Mouse (Mus musculus) layer of hippocampus, postnatal 14 days (tissue): ENCODE results near the gene Cd180. TPM values are rescaled to one million over a fixed set of nuclear protein-coding genes. Genes with fewer than 3 reads are reported as not detected.

Source experiments
- DNase-seq, 2 experiments: peaks; one replicate each; pipeline ENCODE4 v3.0.0; 2021 to 2022; ENCODE audit warnings: low spot score in 2 of 2, mixed read lengths in 1 of 2
- total RNA-seq, 2 experiments: library from RNA; stranded (reverse); gene quantifications; 2 replicates each; pipeline ENCODE4 v1.2.3; 2021

Gene Cd180
- total RNA-seq, 2 experiments from 2014 or later = 2.9 to 3.7 TPM

DNA sequence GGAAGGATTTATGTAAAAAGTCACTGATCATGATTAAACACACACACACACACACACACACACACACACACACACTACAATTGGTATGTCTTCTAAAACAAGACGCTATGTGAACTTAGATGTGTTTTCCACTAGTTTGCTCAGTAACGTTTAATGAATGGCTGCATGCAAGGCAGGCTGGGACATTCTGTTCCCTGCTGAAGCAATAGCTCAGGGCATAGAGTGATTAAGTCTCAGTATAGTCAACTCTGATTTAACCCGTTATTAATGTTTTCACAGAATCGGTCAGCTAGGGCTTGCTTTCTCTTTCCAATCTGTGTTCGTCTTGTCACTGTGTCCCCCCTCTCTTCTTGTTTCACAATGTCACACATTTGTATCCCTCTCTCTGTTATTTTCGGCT is 82.1 kb downstream of the Cd180 start:
- no peak for DNase-seq

DNA sequence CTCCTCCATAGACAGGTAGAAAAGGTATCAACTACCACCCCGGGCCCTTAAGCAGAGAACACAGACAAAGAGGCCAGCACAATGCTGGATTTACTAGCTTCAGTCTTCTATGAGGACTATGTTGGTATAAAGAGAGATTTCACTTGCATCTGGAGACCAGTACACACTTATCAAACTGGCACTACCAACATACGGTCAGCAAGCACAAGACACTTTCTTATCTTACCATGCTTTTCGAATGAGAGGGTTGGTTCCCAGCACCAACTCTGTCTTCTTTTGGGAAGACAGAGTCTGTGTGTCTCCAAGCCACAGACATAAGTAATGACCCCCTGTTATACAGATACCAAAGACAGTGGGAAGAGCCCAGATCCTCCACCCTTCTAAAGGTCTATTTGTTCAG is 85.5 kb downstream of the Cd180 start:
- no peak for DNase-seq

DNA sequence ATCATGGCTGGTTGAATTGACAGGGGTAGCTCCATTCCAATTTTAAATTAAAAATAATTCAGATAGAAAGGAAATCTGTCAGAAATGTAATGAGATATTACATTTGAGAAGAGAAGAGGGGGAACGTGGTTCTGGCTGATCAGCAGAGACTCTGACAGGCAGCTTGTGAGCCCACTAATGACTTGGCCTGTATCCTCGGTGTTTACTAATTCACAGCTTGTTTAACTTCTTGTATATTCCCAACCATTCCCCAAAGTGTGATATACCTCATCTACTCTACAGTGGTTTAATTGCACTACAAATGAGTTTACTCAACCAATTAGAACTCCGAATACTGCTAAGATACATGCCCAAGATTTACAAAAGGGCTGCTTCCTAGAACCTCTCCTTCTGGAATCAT is 85.9 kb downstream of the Cd180 start:
- no peak for DNase-seq

GRCm38 (mm10) chr13:102783531-102784310 is 90.4 kb downstream of the Cd180 start:
- no peak for DNase-seq

GRCm38 (mm10) chr13:102786666-102787230 is 93.4 kb downstream of the Cd180 start:
- DNase-seq = no peak
